Mouse (Mus musculus) retina, embryonic 14.5 days (tissue): ENCODE results near the gene Tnrc6c.
"Not testable (repeated sequence)": the region's sequence is repeated elsewhere in the genome, so short reads cannot be mapped to it uniquely, and the experiment has no call there.

ENCODE experiments used
- DNase-seq: peaks from one replicate; pipeline ENCODE4 v3.0.0-alpha.2; 2015; ENCODE audit warnings: low spot score

The Tnrc6c gene

DNA sequence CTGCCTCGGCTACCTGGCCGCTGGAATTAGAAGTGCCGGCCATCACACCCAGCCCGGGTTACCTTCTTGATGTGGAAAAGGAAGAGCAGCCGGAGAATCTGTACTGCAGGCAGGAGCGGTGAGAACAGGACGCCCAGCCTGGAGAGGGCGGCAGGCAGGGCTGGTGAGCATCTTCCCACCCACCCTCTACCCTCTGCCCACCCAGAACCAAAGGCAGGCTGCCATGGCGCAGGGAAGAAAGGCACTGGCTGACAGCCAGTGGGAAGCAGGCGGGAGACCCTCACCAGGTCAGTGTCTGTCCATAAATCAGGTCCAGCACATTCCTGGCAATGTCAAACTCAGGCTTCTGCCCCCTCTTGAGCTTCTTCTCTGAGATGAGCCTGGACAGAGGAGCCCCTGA, 116.3 kb downstream of the Tnrc6c start:
- DNase-seq: no peak

DNA sequence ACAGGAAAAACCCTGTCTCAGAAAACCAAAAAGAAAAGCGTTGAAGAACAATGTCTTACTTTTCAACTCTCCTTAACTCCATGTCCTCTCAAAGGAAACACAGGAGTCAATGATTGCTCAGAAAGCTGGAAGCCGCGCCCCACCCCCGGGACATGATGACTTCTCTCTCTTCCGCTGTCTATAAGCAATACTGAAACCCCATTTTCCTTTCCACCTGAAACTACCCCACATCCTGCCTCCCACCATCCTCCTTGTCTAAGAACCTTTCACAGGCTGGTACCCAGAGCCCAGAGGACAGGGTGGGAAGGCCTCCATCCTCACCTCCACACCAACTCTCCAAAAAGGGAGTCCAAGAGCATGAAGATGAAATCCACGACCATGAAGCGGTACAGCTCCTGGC, 118.3 kb downstream of the Tnrc6c start:
- no peak for DNase-seq

DNA sequence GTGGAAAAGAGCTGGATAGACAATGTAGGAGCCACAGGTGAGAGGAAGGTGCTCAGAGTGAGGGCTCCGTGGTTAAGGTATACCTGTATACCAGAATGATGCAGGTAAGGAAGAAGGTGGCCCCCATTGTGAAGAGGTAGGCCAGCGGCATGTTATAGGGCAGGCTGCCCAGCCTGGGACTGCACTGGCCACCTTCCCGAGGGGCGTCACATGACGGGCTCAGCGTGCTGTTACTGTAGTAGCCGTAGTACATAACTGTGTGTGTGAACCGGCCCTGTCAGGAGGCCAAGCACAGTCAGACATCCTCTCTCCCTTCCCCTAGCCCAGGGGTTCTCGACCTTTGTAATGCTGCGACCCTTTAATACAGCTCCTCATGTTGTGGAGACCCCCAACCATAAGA, 120.8 kb downstream of the Tnrc6c start:
- DNase-seq: no peak

DNA sequence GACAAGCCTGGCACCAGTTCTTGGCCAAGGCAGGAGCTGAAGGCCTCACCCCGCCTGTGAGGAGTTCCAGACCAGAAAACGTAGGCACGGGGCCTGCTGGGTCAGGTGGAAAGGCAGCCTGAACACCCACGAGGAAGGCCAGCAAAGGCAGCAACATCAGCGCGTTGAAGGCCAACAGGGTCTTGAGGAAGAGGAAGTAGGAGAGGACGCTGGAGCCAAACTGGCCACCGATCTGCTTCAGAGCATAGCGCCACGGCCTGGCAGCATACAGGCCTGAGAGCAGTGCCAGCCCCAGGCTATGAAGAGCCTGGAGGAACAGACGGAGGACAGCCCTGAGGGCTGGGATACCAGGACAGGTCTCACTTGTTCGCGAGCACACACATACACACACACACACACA, 121.5 kb downstream of the Tnrc6c start:
- DNase-seq: no peak

DNA sequence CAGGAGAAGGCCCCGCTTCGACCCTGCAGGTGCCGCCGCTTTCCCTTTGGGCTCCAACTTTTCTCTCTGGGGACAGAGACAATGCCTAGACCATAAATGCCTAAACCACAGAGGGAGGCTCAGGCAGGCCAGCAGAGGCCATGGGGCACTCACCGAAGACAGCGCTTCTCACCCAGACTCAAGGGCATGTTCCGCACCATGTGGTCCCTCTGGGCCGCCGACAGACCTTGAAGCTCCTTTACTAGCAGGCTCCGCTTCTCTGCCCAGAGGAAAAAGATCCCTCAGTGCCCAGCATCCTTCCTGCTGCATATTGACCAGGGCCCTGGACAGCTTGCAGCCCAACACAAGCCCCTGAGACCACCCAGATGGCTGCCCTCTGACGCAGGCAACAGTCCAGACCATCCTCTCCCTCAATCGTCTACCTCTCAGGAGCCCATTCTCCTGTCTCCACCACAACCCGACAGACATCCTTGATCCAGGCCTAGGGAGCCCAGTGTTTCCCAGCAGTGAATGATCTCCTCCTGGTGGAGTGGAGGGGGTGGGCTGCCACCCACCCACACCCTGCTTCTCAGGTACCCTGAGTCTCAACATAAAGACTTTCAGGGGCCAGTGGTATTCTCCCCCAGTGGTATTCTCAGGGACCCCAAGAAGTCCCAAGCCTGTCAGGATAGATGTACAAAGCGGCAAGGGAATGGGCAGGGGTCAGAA, 122.2 kb downstream of the Tnrc6c start:
- DNase-seq: no peak

DNA sequence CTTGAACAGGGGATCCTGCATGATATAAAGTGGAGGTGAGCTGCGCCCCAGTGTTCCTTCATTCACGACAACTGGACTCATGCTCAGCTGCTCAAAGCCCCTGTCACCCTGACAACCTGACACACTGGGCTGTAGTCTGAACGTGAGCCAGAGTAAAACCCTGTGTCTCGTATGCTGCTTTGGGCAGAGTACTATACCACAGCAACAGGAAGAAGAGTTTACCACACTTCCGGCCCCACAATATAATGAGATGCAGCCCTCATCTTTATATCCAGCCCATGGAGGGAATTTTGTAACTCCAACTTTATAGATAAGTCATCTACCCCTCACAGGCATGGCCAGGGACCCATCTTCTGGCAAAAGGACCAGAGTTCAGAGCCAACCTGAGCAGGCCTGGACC, 123.0 kb downstream of the Tnrc6c start:
- DNase-seq: no peak

DNA sequence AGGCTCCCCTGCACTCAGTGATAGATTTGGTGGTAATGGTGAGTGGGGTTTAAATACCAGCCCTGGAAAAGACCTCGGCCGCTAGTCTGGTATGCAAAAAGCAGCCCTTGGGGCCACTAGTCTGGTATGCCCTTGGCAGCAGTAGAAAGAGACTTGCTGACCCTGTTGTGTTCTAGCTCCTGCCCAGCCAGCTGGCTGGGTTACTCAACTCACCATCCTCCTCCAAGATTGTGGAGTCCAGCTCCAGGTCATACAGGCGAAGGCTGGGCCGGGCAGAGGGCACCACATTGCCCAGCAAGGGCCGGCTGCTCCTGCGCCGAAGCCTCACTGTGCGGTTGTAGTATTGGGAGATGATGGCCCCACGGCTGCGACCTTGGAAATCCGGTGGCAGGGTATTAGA, 123.9 kb downstream of the Tnrc6c start:
- DNase-seq: no peak

DNA sequence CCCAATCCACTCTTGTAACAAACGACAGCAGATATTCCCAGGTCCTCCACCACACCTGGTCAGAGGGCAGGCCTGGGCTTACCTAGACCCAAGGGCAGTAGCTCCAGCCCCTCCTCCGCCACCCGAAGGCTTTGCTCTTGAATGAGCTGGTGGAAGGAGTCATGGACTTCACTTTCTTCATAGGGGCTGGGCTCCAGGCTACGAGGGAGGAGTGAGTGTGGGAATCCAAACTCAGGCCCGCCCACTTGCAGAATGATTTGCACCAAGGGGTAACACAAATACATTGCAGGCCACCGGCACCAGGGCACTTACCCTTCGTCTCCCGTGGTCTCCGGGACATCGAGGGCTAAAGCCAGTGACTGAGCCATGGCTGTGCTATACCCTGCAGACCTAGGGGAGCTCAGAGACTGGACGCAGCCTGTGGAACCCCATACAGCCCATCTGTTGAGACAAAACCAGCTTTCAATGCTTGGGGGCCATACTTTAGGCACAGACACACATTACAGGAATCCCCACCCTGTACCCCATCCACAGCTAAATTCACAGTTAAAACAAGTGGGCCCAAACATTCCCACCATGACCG, 124.9 kb downstream of the Tnrc6c start:
- no peak for DNase-seq

DNA sequence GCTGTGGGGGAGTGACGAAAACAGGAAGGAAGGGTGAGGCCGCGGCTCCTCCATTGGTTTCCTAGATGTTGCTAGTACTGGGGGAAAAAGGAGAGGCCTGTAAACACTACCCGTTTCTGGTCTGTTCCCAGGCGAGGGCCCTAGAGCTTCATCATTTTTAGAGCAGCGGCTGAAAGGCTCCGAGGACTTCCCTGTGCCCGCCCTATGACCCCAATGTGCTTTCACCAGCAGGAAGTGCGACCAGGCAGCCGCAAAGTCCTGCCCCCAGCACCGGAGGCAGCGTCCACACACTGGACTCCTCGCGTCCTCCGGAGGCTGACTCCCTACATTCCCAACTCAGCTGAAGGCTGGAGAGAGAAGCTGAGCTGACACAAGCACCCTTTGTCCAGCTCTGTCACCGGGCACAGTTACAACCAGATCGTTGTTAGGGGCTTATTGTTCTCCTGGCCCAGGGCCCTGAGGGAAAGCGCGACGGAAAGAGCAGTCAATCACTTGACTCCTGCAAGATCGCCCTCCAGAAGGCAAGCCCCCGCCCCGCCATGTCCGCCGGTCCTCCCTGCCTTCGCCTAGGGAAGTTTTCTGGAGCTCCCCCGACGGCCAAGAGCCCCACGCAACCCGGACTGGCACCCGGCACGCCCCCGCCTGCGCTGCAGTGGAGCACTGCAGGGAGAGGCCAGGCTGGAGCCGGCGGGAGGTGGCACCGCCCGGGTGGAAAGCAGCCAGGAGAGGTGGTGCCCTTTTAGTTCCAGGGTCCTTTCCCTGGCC, 125.5 kb downstream of the Tnrc6c start:
- peak; percentile 67 for DNase-seq

DNA sequence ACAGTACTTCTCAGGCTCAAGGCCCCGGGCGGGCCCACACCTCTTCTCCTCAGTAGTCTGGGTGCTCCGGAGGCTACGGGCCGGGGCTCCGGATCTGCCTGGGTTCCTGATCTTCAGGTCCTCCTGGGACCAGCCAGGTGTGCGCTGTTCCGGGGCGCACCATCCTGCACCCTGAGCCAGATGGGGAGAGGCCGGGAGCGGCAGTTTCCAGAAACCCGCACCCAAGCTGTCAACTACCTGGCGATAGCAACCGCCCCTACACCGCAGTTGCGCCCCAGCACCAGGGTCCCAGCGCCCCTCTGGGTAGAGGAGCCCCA, 126.1 kb downstream of the Tnrc6c start:
- no peak for DNase-seq

DNA sequence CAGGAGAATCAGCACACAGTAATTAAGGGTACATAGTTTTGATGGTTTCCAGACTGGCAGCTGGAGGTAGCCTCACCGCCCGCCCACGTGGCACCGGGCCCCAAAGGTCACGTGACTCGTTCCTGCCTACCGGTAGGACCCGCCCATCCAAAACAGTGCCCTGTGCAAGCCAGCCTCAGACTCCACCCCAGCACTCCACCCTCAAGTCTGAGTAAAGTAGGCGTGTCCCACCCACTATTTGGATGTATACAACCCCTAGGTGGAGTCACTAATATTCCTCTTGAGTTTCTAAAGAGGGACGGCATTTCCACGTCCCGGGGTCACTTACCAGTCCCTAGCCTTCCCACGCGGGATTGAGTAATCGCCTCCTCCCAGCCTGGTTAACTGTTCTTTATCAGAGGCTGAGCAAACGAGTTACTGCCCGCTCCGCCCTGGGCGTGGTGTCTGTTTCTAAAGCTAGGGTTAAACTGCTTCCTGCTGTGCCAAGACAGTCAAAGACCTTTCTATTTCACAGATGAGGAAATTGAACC, 126.6 kb downstream of the Tnrc6c start:
- peak; percentile 61 for DNase-seq

DNA sequence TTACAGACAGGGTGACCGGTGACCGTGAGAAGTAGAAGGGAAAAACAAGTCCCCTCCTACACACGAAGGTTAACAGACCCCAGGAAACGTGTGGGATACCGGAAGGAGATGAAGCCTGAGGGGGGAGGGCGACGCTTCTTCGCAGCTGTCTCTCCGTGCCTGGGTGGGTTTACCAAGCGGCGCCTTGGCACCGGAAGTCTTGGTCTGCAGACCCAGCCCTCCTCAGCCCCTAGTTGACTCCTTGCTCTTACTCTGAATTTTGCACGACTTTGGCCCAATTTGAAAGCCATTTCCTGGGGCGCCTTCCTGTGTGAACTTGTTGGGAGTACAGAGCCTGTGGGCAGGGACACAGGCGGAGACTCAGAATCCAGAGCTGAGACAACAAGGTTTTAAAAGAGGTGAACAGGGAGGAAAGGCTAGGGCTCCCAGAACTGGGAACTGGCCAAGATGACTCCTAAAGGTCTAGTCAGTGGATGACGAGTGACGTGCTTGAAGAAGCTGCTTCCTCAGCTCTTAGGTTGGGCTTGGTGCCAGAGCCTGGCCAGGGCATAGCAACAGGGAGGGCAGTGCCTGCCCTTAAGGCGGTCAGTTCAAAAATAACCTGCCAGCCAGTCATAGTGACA, 127.2 kb downstream of the Tnrc6c start:
- no peak for DNase-seq

DNA sequence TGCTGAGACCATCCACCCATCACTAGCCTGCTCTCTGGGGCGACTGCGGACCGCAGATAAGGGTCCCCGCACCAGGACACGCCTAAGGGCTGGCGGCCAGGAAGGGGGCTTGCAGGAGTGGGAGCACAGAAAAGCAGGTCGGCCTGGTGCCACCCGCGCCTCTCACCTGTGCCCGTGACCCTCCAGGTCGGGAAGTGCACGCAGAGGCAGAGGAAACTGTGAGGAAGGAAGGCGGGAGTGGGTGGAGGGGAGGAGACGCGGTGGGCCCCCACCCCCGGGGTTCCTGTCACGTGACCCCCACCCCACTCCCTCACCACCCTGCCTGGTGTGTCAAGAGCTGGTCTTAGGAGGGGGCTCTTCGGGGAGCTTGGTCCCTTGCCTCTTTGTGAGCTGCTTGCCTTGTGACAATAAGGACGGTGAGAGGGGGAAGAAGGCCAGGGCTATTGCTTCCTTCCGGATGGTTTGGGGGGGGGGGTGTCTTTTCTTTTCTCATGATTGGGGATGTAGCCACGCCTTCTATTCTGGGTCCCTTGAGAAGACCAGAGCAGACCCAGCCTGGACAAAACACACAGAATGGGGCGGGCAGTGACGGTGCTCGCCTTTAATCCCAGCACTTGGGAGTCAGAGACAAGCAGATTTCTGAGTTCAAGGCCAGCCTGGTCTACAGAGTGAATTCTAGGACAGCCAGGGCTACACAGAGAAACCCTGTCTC, 128.1 kb downstream of the Tnrc6c start, which contains the start of the genes Tmc8 and Tmc6:
TSS of gene Tmc8 (plus strand) at position 84 of the 712 bp plus-strand sequence.
TSS of gene Tmc6 (minus strand) at position 206 of the 712 bp plus-strand sequence.
- DNase-seq: no peak

DNA sequence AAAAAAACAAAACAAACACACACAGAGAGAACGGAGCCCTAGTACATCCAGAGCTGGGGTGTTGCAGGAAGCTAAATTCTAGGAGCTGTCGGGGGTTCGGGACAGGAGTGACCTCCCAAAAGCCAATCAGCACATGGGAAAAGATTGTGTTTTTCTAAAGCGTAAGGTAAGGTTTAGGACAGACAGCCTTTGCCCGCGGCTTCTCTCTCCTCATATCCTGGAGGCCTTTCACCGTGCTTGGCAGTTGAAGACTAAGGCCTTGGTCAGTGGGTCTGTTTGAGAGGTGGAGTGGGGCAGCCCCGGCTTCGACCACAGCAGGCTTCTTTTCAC, 128.6 kb downstream of the Tnrc6c start:
- no peak for DNase-seq

DNA sequence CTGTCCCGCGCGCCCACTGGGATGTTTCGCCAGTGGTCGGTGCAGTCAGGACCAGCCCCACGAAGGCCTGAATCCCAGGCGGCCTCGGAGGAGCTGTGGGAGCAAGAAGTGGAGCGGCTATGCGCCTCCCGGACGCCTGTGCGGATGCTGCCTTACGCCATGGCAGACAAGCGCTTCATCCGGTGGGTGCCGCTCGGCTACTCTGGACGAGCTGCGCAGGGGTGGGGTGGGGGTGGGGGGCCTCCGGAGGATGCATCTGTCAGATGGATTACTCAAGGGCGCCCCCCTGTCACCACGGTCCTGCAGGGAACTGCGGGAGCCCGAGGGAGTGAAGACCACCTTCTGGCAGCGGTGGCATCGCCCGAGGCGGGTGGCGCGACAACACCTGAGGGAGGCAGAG, 129.0 kb downstream of the Tnrc6c start:
- peak; percentile 82 for DNase-seq

DNA sequence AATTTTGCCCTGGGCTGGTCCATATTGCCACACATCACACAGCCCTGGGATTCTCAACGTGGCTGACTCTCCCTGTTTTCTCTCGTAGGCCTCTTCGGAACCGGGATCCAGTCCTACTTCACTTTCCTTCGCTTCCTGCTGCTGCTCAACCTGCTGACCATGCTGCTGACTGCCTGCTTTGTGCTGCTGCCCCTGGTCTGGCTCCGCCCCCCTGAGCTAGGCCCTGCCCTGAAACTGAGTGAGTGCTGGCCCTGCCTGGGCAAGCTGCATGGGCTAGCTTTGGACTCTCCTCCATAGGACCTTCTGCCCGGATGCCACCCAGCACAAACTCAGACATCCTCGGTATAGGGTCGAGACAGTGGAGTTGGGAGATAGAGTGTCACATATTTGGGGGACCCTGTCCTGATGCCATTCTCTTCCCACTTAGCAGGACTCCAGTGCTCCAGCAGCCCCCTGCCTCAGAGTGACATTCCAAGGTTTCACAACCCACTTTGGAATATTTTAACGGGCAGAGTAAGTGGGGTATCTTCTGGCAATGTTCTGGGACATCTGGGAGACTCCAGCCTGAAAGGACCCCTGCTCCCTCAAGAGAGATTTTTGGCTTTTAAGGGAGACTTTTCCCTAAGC, 129.7 kb downstream of the Tnrc6c start:
- peak; percentile 23 for DNase-seq

DNA sequence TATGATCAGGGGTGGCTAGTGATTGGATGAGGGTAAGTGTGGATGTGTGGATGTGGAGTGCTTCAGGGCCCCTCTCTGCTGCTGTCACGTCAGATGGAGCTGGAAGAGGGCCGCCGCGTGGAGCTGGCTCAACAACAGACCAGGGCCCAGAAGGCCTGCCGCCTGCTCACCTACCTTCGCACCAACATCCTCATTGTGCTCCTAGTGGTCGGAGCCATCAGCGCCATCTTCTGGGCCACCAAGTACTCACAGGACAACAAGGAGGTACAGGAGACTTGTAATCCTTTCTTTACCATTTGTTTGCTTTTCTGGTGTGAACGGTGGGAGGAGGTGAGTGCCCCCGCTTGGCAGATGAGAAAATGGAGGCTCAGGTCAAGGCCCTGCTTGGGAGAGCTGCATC, 132.2 kb downstream of the Tnrc6c start:
- DNase-seq: peak; percentile 26

DNA sequence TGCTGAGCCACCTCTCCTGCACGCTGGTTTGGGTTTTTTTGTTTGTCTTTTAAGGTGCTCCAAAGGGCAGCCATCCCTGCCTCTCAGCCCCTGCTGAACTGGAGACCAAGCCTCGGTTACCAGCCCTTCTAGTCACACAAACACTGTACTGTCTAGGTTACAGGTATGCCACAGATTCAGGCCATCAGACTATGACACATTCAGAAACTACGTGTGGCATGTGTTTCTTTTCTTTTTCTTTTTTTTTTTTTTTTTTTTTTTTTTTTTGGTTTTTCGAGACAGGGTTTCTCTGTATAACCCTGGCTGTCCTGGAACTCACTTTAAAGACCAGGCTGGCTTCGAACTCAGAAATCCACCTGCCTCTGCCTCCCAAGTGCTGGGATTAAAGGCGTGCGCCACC, 134.4 kb downstream of the Tnrc6c start:
- not testable (repeated sequence) for DNase-seq

DNA sequence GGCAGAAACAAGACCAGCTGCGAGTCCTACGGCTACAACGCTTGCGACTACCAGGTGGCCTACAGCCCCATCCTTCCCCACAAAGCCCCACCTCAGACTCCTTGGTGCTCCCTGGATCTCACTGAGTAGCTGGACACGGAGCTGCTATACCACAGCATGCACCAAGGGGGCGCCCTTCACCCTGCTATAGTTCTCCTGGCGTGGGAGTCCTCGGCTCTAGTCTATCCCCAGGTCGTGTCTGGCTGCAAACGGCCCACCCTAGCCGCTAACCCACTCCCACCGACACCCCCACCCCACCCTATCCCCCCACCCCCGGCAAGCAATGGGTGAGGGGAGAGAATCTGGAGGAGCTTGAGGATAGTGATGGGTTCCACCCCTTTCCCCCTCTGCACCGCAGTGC, 136.2 kb downstream of the Tnrc6c start:
- DNase-seq: peak; percentile 83

DNA sequence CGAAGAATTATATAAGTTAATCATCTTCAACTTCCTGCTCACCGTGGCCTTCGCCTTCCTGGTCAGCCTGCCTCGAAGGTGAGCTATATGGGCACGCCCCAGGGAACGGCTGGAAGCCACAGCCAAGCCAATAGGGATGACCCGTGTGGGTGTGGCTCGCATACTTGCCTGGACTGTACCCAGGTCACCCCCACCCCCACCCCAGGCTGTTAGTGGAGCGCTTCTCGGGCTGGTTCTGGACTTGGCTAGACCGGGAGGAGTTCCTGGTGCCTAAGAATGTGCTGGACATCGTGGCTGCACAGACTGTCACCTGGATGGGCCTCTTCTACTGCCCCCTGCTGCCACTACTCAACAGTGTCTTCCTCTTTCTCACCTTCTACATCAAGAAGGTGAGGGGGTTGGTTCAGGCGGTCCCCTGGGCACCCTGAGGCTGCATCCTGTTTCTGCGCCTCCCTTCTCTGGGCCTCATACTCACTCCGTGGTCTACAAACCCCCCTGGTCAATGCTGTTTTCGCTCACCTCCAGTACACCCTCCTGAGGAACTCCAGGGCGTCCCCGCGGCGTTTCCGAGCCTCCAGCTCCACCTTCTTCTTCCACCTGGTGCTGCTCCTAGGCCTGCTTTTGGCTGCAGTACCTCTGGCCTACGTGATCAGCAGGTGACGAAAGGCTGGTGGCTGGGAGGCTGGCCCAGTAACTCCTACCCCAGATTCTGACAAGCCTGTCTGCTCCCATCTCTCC, 136.8 kb downstream of the Tnrc6c start:
- DNase-seq: peak; percentile 24

DNA sequence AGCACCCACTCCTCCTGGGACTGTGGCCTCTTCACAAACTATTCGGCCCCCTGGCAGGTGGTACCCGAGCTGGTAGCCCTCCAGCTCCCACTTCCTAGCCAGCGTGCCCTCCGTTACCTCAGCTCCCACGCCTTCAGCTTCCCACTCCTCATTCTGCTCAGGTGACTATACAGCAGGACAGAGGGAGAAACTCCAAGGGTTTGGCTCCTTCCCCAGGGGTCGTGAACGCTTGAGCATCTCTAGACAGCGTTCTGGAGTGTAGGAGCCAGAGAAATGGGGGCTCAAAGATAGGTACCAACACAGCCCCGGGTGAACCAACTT, 137.3 kb downstream of the Tnrc6c start:
- DNase-seq: no peak
